Mouse (Mus musculus) inflammation-experienced regulatory T-cells, adult 6 months (primary cell): ENCODE data around the gene 4930558C23Rik. TPM values are rescaled to one million over a fixed set of nuclear protein-coding genes. Genes with fewer than 3 reads are reported as not detected.
"Not testable (repeated sequence)": the region's sequence is repeated elsewhere in the genome, so short reads cannot be mapped to it uniquely, and the experiment has no call there.

Source experiments
- ATAC-seq: one replicate; pipeline ENCODE4 v1.8.0; 2017
- polyA plus RNA-seq, 3 experiments: library from polyadenylated mRNA; unstranded; fragments of 100-300 nt; shearing (Covaris generic); gene quantifications; one replicate each; pipeline ENCODE4 v1.2.1; 2017

Gene 4930558C23Rik
- polyA plus RNA-seq, result not detected

- no peak for ATAC-seq
Observed at GRCm38 (mm10) chr3:95402741-95403140, at the start of gene 4930558C23Rik. Gene 4930558C23Rik, minus strand, starts transcription at chr3:95402841.

- no peak for ATAC-seq
Observed at GRCm38 (mm10) chr3:95450915-95451314, 48.3 kb upstream of the 4930558C23Rik start.

GRCm38 (mm10) chr3:95450408-95450807 is 47.8 kb upstream of the 4930558C23Rik start:
- peak; percentile 43 for ATAC-seq

GRCm38 (mm10) chr3:95445311-95445710 is 42.7 kb upstream of the 4930558C23Rik start:
- no peak for ATAC-seq

GRCm38 (mm10) chr3:95442406-95443117 is 39.9 kb upstream of the 4930558C23Rik start:
- no peak for ATAC-seq

- no peak for ATAC-seq
Observed at GRCm38 (mm10) chr3:95439670-95440069, 37.0 kb upstream of the 4930558C23Rik start.

GRCm38 (mm10) chr3:95438636-95439035 is 36.0 kb upstream of the 4930558C23Rik start:
- not testable (repeated sequence) for ATAC-seq

GRCm38 (mm10) chr3:95435561-95435960 is 32.9 kb upstream of the 4930558C23Rik start:
- no peak for ATAC-seq

GRCm38 (mm10) chr3:95434983-95435370 is 32.3 kb upstream of the 4930558C23Rik start:
- no peak for ATAC-seq

- peak; percentile 93 for ATAC-seq
Observed at GRCm38 (mm10) chr3:95434136-95434982, 31.7 kb upstream of the 4930558C23Rik start, which contains the start of gene Arnt. Gene Arnt, plus strand, starts transcription at chr3:95434388.

- ATAC-seq, result no peak
Observed at GRCm38 (mm10) chr3:95433301-95433915, 30.8 kb upstream of the 4930558C23Rik start.

- ATAC-seq, result not testable (repeated sequence)
Observed at GRCm38 (mm10) chr3:95428423-95428822, 25.8 kb upstream of the 4930558C23Rik start.

GRCm38 (mm10) chr3:95427891-95428238 is 25.2 kb upstream of the 4930558C23Rik start:
- ATAC-seq, result not testable (repeated sequence)

GRCm38 (mm10) chr3:95427117-95427890 is 24.7 kb upstream of the 4930558C23Rik start:
- ATAC-seq, result peak; percentile 28

- not testable (repeated sequence) for ATAC-seq
Observed at GRCm38 (mm10) chr3:95426476-95426875, 23.8 kb upstream of the 4930558C23Rik start.

- ATAC-seq, result no peak
Observed at GRCm38 (mm10) chr3:95417866-95418265, 15.2 kb upstream of the 4930558C23Rik start.

- ATAC-seq, result no peak
Observed at GRCm38 (mm10) chr3:95412268-95412667, 9.6 kb upstream of the 4930558C23Rik start.

GRCm38 (mm10) chr3:95408852-95409251 is 6.2 kb upstream of the 4930558C23Rik start:
- no peak for ATAC-seq

- no peak for ATAC-seq
Observed at GRCm38 (mm10) chr3:95407728-95408127, 5.1 kb upstream of the 4930558C23Rik start.

GRCm38 (mm10) chr3:95394385-95394784 is 8.3 kb downstream of the 4930558C23Rik start:
- no peak for ATAC-seq

- peak; percentile 78 for ATAC-seq
Observed at GRCm38 (mm10) chr3:95385401-95386075, 17.1 kb downstream of the 4930558C23Rik start.

- no peak for ATAC-seq
Observed at GRCm38 (mm10) chr3:95373208-95373607, 29.4 kb downstream of the 4930558C23Rik start.
